Mouse (Mus musculus) heart, postnatal 14 days (tissue): ENCODE measurements at regions not wholly inside any gene's neighbourhood (a gene's known extent, or its start where the extent isn't known, plus 50 kb on each side); places are given as distances from the start of the nearest gene placed in this dataset.

Source experiments
- DNase-seq, 2 experiments: peaks; one replicate each; pipeline ENCODE4 v3.0.0; 2021 to 2022
- intact Hi-C: fragments of 180-260 bp; cut with DNase I; formaldehyde crosslinking; loops from one replicate; pipeline ENCODE4 v1.15.1; 2025

DNA sequence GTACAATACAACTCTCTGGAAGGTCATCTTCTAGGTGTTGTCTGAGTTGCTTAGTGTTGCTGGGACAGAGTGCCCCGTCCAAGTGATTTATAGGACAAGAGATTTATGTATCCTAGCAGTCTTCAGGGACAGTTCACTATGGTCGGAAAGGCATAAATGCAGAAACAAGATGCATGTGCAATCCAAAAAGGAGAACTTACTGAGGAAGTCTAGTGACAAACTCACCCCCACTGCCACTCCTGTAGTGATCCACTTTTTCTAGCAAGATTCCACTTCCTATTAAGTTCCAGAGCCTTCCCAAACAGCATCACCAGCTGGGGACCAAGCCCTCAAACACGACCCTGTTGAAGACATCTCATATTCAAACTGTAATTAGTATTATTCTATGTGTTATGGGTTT, 1266.9 kb upstream of the Lrrc6 start:
- no peak for DNase-seq
- intact Hi-C loops, result no loop called here

DNA sequence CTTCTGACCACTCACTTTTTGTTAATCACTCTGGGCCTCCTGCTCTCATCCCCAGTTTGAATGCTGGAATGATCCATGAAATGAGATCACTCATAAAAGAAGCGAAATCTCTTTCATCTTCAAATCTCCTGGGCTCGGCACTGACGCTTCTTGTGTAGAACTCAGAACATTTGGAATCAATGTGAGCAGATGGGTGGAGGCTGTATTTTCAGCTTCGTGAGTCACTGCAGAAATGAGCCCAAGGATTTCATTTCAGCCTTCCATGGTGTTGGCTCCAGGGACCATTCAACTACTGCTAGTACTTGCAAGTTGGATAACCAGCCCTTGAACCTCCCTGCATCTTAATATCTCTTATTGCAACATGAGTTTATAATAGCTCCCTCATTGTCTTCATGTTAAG, 1258.5 kb upstream of the Lrrc6 start:
- peak in 1 of 2 experiments; percentile 5 for DNase-seq
- intact Hi-C loops, result no loop called here

DNA sequence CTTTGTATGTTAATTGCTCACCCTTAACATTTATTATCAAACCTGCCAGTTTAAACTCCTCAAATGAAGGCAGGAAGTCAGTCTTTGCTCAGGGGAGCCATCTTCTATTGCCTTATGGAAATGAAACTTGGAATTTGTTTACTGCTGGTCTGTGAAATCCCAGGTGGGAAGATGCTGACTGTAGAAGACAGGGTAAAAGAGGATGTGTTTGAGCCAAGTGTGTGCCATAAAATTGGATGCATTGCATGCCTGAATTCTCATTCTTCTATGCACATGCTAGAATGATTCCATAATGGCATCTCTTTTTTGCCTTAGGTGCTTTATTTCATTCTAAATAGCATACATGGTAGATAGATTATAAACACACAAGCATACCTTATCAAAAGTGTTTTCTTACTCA, 1249.9 kb upstream of the Lrrc6 start:
- intact Hi-C loops, result no loop called here
- no peak for DNase-seq

DNA sequence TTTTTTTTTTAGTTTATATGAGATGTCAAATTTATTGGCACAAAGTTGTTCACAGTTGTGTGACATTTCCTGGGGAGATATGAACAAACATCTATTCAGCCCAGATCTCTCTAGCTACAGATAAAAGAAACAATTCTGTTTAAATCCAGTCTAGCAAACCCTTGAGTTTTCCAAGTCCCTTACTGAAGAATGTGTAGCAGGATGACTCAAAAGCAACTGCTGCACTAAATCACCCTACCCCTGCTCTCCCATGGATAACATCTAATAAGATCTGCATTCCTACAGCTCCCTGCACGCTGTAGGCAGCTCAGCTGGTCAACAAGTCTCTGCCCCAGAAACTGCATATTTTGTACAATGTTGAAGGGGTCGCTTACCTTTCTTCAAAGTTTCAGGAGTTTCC, 1242.6 kb upstream of the Lrrc6 start:
- intact Hi-C loops, result no loop called here
- no peak for DNase-seq

DNA sequence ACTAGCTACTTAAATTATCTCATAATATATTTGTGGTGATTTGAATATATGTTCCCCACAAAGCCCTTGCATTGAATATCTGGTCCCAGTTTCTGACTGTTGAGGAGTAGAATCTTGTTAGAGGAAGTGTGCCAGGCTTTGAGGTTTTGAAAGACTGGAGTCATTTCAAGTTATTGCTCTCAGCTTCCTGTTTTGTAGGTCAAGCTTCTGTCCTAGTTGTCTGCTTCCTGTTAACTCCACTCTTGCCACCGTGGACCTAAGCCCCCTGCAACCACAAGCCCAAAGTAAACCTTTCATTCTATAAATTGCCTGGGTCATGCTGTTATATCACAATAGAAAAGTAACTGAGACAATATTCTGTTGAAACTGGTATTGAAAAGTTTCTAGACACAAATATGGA, 1232.3 kb upstream of the Lrrc6 start:
- intact Hi-C loops, result no loop called here
- DNase-seq, result no peak

DNA sequence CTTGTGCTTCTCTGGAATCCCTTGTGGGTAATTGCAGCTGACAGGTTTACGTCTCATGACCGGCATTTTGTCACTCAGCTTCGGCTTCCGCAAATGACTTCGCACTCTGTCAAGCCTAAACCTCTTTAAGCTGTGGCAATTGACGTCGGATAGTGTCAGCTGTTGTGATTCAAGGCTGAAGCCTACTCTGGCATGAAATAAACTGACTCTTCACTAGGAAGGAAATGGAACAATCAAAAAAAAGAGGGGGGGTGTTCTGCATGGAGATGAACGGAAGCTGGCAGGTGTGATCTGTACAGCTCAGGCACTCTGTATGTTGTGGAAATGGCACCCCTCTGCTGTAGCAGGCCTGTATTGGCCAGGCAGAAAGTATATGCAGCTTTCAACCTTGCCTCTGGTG, 1228.8 kb upstream of the Lrrc6 start:
- no peak for DNase-seq
- intact Hi-C loops, result no loop called here

DNA sequence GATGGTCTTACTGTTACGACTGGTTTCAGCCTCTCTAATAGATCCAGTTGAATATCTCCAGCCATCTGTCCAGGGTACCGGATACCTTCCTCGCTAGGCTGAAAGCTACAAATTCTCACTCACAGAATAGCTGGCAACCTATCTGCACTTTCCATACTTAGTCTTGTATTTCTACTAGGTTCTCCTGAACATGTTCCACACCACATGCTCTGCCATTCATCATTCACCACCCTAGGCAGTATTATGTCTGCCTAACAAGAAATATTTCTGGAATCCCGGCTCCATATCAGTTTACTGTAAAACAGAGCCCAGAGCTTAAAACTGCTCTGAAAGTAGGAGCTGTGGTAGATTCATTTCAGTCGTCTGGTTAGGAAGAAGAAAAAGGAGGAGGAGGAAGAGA, 1224.5 kb upstream of the Lrrc6 start:
- intact Hi-C loops, result no loop called here
- no peak for DNase-seq

DNA sequence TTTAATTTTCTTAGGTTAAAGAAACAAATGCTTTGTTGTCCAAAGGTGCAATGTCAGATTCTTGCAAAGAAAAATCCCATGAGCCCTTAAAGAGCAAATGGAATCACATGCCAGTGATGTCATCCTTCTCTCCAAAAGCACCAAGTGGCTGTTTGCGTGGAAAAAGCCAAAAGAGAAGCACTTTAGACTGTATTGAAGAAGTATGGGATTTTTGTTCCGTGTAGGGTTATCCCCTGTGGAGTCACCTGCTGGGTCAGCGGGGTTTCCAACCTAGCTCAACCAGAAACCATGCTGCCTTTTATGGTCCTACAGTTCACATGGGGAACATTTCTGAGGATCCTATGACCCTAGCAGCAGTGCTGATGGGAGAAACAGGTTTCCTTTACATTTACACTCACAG, 1213.5 kb upstream of the Lrrc6 start:
- DNase-seq, result no peak
- intact Hi-C loops, result no loop called here

DNA sequence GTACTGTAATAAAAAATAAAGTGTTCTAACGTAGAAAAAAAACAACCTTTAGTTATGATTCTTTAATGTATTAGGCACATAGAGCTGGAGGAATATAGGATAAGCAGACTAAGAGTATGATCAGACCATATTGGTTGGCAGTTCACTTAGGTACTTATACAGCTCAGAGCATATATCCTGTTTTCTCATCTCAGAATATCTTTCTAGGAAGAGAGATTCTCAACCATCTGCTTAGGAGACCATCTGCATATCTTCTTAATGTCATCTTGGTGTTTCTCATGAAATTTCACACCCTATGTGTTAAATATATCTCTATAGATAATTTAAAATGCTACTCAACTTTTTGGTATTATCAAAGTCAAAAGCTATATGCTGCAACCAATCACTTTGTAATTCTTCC, 1185.4 kb upstream of the Lrrc6 start:
- DNase-seq, result no peak
- intact Hi-C loops, result no loop called here

DNA sequence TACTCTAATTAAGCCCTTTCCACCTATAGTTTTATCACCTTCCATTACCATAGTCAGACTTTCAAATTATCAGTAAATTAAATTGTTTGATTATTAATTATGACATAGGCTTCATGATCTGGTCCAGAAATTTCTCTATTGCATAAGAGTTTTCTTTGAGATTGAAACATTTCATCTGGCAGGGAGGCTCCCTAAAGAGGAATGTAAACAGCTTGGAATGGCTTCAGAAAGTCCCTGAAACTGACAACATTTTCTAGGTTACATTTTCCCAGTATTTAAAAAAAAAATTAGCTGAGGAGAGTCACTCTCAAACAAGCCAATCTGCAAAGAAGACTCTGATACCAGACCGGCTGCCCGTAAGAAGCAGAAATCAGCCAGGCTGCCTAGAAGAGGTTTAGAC, 1172.6 kb upstream of the Lrrc6 start:
- intact Hi-C loops, result no loop called here
- no peak for DNase-seq

DNA sequence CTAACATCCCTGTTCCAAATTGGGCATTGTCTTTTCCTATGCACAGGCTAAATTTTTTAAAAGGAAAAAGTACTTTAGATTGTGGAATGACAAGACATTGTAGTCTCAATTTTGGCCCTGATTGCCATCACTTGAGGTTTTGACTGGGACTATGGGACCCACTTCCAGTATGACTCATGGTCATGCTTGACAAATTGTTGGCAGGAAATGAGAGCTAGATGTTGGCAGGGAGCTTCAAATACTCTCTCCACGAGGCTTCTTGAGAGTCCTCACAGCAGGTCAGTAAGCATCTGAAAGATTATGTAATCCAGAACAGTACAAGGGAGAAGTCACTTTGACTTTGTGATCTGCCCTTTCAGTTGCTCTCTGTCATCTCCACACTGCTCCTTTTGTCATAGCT, 1135.4 kb upstream of the Lrrc6 start:
- DNase-seq, result peak; percentile 1 to 3
- intact Hi-C loops, result no loop called here

DNA sequence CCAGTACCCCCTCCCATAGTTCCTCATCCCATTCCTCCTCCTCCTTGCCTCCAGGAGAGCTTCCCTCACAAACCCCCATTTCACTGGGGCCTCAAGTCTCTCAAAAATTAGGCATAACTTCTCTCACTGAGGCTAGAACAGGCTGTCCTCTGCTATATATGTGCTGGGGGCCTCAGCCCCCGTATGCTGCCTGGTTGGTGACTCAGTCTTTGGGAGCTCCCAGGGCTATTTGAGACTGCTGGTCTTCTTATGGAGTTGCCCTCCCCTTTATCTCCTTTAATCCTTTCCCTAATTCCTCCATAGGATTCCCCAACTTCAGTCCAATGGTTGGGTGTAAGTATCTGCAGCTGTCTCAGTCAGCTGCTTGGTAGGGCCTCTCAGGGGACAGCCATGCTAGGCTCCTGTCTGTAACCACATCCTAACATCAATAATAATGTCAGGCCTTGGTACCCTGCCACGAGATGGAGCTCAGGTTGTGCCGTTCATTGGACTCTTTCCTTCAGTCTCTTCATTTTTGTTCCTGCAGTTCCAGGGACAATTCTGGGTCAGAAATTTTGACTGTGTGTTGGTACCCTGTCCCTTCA, 1126.1 kb upstream of the Lrrc6 start:
- no peak for DNase-seq
- intact Hi-C loops, result no loop called here

DNA sequence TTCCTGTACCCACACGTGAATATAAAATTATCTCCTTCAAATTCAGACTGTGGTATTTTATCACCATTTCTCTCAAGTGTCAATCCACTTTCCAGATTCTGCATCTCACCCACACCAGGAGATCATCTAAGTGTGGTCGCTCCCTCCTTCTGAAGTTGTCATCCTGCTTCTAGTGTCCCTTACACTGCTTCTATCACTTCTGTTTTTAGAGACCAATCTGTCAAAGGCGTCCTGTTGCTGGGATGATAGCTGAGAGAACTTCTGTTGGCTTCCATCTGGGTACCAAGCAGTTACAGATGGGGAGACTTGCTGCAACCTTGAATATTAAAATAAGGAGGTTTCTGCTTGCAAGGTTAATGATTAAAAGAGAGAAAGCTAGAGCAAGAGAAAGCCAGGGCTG, 1111.2 kb upstream of the Lrrc6 start:
- intact Hi-C loops, result no loop called here
- no peak for DNase-seq

DNA sequence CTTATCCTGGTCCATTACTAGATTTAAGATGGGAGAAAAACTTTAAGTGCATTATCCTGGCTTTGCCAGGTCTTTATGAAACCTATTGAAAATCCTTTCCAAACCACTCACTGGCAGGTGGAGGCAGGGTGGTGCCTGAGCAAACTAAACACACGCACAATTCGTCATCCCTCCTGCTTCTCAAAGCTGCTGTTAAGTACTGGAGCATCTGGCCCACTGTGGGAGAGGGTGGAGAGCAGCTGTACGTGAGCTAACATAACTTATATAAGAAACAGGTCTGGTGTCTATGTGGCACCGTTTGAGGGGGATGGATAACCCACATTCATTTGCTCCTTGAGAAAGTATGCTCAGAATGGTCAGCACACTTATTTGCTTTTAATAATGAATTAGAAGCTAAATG, 1097.7 kb upstream of the Lrrc6 start:
- intact Hi-C loops, result no loop called here
- DNase-seq, result no peak

DNA sequence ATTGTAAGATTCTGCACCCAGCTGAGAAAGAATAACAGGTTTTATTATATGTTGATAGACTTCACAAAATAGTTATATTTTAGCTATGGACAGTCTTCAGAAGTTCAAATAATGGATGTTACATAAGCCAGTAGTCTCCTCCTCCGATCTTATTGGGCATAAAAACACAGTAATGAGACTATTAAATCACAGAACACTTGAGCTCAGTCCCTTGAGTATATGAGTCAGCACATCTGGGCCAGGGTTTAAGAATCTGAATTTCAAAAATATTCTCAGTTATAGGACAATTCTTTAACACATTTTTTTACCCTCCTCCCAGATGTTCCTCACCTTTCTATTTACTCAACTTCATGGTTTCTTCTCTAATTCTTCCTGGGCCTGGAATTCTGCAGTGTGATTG, 1075.9 kb upstream of the Lrrc6 start:
- DNase-seq, result no peak
- intact Hi-C loops, result no loop called here

DNA sequence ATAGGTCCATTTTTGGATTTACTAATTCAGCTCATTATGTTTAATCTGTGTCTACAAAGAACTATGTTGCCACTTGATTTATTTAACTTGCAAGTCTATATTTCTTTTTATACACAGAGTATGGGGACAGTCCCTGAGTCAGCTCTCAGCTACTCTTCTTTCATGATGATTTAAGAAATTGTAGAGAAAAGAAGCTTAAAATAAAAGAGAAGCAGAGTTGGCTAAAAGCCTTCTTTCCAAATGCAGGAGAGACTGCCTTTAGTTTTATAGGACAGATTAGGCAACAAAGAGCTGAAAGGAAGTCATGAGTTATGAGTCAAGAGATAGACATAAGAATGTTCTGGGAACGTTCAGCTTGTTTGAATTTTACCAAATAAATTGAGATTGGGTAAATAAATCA, 1070.9 kb upstream of the Lrrc6 start:
- intact Hi-C loops, result no loop called here
- DNase-seq, result no peak

DNA sequence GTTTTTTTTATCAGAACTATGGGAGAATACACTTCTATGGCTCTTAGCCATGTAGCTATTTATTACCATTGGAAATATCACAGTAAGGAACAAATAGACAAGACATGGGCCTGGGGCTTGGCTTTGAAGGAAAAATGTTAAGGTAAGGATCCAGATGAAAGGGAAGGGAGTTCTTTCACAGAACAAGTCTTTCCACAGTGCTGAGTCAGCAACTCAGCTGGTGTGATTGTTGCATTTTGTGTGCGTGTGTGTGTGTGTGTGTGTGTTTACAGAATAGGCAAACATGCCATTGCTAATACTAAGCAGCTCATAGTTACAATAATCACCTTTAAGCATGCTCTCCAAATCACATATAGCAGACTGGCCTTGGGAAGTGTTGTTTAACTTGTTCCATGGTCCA, 1056.6 kb upstream of the Lrrc6 start:
- no peak for DNase-seq
- intact Hi-C loops, result no loop called here

DNA sequence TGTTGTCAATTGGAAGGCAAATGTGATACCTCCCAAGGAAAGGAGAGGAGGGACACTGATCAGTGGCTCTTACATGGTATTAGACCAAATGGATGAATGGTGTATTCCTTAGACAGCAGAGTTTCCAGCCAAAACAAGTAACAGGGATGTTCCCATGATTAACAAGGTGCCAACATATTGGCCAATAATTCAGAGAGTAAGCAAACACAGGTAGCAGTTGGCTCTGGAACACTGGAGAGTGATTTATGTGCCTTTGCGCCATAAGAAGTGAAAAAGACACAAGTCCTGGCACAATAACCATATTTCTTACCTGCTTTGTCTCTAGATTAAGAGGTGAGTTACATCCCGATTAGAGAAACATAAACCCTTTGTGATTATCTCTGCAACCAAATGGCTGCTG, 1051.2 kb upstream of the Lrrc6 start:
- DNase-seq, result no peak
- intact Hi-C loops, result no loop called here

DNA sequence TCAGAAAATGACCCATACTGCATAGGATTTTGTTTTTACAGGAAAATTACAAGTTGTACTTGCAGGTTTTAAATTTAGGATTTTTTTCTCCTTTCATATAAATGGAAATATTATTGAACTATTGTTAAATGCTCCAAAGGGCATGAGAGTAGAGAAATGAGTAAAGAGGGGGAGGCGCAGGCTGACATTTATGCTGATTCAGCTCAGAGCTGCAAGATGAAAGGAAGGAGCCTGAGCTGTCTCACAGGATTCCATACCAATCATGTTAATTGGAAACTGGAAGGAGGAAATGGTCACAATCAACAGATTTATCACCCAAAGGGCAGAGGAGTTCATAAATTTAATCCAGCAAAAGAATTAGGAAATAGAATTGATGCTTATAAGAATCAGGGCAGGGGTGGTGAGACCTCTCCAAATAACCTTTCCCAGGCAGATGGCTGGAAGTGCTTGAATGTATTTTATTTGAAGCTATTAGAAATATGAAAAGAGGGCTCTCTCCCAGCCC, 1046.2 kb upstream of the Lrrc6 start:
- no peak for DNase-seq
- intact Hi-C loops, result no loop called here

DNA sequence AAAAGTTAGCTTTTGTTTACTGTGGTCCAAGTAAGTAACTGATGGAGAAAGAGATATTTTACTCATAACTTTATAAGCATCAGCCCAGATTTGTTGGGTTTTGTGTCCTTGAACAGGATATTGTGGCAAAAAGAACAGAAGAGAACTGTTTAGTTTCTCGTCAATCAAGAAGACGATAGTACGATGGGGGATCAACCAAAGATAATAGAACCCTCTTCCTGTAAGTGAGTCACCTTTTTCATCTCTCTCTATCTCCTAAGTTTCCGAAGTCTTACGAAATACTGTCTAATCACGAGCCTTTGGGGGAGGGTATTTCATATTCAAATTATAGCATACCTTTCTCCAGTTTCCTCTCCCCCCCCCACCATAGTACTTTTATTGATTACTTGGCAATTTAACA, 1045.0 kb upstream of the Lrrc6 start:
- no peak for DNase-seq
- intact Hi-C loops, result no loop called here

DNA sequence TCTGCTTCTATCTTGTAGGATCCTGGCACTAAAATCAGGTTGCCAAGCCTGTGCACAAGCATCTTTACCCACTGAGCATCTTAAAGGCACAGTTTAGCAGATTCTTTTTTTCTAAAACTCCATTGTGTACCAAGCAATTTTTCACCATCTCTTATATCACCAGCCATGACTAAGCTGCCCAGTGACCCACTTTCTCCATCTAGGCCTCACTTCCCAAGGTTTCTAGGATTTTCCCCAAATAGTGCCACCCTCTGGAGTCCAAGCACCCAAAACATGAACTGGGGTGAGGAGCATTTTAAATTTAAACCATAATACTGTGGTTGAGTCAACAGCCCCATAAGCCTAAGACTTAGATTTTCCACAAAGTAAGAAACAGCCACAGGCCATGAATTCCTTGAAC, 1013.0 kb upstream of the Lrrc6 start:
- intact Hi-C loops, result no loop called here

DNA sequence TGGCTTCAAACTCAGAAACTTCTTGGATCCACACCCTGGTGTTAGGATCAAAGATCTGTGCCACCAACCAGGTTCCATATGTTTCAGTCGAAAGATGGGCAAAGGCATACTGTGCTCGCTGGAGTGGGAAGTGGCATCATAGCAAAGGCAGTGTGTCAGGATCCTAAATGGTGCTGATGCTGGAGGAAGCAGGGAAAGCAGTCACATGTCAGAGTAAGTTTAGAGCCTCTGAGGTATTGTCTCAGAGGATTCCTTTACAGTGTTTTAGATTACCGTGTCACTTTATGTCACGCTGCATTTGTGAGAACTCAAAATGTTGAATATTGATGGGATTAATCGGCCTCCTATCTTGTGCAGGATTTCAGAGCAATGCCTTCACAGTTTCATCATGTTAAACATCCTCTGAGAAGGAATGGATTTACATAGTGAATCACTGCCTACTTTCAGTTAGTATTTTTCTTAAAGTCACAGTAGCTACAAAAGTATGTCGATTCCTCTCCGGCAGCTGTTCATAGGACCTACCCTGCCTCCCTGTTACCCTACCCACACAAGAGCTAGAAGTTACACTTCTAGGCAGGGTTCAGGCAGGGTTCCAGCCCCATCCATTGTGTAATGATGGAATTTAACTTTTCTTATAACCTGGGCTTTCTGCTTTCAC, 994.4 kb upstream of the Lrrc6 start:
- DNase-seq, result no peak
- intact Hi-C loops, result no loop called here

More for the DNA sequence above, 1013.0 kb upstream of the Lrrc6 start:
- DNase-seq, result no peak

DNA sequence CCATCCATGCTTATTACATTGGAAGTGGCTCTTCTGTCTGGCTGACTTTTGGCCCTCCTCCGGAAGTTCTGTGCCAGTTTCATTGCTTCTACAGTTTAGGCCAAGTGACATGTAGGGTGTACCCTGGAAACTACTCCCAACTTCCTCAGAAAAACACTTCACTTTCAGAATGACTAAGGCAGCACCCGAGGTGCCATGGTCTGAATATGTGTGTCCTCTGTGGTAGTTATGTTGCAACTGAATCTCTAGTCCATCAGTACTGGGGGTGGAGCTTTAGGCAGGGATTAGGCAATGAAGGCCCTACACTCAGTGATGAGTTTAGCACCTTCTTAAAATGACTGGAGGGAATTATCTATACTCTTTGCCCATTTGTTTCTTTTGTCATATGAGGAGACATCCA, 981.0 kb upstream of the Lrrc6 start:
- DNase-seq, result no peak
- intact Hi-C loops, result no loop called here
